Mouse (Mus musculus) kidney, postnatal 0 days (tissue): Measurements from ENCODE around the gene Dcst1. TPM values are rescaled to one million over a fixed set of nuclear protein-coding genes. Genes with fewer than 3 reads are reported as not detected.

Experiments used
- ATAC-seq: fragments of 200-750 bp; cut with Nextera tagmentation; replicated peaks from 2 replicates; pipeline ENCODE4 v1.8.0; 2017; ENCODE audit warnings: low read depth, moderate number of reproducible peaks, moderate TSS enrichment, moderate library complexity; ENCODE audit not compliant: low FRiP score
- DNase-seq: peaks from one replicate; pipeline ENCODE4 v3.0.0-alpha.2; 2016; ENCODE audit warnings: low spot score
- H3K27ac ChIP-seq: fragments of 300-500 bp; sonication (generic); 2 replicates; pipeline ENCODE4 v1.5.1; 2014; ENCODE audit warnings: mild to moderate bottlenecking
- H3K27me3 ChIP-seq: fragments of 300-500 bp; sonication (generic); 2 replicates; pipeline ENCODE4 v1.6.1; 2014; ENCODE audit warnings: low read length, mixed read lengths; ENCODE audit not compliant: insufficient read depth
- H3K36me3 ChIP-seq: fragments of 300-500 bp; sonication (generic); 2 replicates; pipeline ENCODE4 v1.6.1; 2014; ENCODE audit warnings: low read length, mixed read lengths; ENCODE audit not compliant: insufficient read depth
- H3K4me1 ChIP-seq: fragments of 300-500 bp; sonication (generic); replicated peaks from 2 replicates; pipeline ENCODE4 v1.6.1; 2014; ENCODE audit warnings: antibody characterized with exemption, low read length, mixed read lengths; ENCODE audit not compliant: insufficient read depth
- H3K4me2 ChIP-seq: fragments of 300-500 bp; sonication (generic); 2 replicates; pipeline ENCODE4 v1.6.1; 2014; ENCODE audit warnings: mild to moderate bottlenecking, low read length, moderate library complexity, mixed read lengths
- H3K4me3 ChIP-seq: fragments of 300-500 bp; sonication (generic); replicated peaks from 2 replicates; pipeline ENCODE4 v1.5.1; 2014; ENCODE audit warnings: low read depth, low read length
- H3K9ac ChIP-seq: fragments of 300-500 bp; sonication (generic); 2 replicates; pipeline ENCODE4 v1.6.1; 2014; ENCODE audit warnings: low read depth, low read length
- H3K9me3 ChIP-seq: fragments of 300-500 bp; sonication (generic); replicated peaks from 2 replicates; pipeline ENCODE4 v1.6.1; 2016; ENCODE audit warnings: low read length, inconsistent platforms, mixed read lengths
- CTCF ChIP-seq: IDR thresholded peaks from 2 replicates; pipeline ENCODE4 v1.5.1; 2016; ENCODE audit warnings: antibody characterized with exemption, low read depth, mild to moderate bottlenecking, moderate library complexity
- WGBS: fragments of 180-500 bp; shearing (Covaris S2); extraction: QIAGEN DNeasy Blood & Tissue Kit; methylation state at CpG from one replicate; pipeline ENCODE4 v1.1.7; 2014; 5-methylcytosine and 5-hydroxymethylcytosine counted together
- polyA plus RNA-seq: library from polyadenylated mRNA; unstranded; fragments of >200 nt; fragmentation: Nextera tagmentation; extraction: Ambion mirVana; gene quantifications from 2 replicates; pipeline ENCODE4 v1.2.1, GENCODE M21; 2015

Gene Dcst1
- polyA plus RNA-seq, 1 experiment from 2014 or later, result 6.2 TPM

DNA sequence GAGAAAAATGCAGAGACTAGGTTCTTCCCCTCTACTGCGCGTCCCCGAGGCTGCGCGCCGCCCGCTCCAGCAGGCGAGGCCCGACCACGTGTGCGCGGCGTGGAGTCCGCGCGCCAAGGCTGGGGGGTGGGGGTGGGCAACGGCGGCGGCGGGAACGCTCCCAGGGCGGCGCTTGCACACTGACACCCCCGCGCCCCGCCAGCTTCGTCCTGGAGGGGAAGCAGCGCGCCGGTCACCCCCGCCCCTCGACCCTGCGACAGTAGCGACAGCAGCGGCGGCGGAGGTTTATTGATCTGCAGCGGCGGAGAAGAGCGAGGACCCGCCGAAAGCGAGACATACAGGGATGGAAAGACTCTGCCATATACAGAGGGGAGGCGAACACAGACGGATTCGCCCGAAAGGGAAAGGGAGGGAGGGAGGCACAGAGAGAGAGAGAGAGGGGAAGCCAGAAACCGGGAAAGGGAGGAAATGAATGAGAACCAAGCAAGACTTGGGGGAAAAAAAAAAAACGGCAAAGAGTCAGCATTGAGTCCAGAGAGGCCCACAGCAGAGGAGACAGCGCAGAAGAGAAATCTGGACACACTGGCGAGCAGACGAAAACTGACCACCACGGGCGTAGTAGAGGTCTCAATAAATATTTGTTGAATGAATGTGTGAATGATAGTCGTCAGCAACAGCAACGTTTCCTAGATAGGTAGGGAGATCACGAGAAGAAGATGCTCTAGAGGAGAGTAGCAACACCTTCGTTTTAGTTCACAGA lies 45.3 kb downstream of the Dcst1 start:
- Histone ChIP-seq H3K36me3 (no peaks in the 10 kb centered on the region), H3K27ac (no peak overlapping the region), H3K4me1 (peaks cover 47% of the 10 kb centered on the region), H3K9me3 (no peaks in the 10 kb centered on the region), H3K9ac (no peak overlapping the region), H3K4me3 (peak overlapping the region; percentile 46), H3K27me3 (peaks cover 17% of the 10 kb centered on the region; the same call in 1 of the 2 replicates), H3K4me2 (peak overlapping the region; percentile 94)
- 2% methylated on average over 56 of the region's 58 CpGs for WGBS
- ATAC-seq (no peak), DNase-seq (no peak)
- no peak for TF ChIP-seq CTCF

DNA sequence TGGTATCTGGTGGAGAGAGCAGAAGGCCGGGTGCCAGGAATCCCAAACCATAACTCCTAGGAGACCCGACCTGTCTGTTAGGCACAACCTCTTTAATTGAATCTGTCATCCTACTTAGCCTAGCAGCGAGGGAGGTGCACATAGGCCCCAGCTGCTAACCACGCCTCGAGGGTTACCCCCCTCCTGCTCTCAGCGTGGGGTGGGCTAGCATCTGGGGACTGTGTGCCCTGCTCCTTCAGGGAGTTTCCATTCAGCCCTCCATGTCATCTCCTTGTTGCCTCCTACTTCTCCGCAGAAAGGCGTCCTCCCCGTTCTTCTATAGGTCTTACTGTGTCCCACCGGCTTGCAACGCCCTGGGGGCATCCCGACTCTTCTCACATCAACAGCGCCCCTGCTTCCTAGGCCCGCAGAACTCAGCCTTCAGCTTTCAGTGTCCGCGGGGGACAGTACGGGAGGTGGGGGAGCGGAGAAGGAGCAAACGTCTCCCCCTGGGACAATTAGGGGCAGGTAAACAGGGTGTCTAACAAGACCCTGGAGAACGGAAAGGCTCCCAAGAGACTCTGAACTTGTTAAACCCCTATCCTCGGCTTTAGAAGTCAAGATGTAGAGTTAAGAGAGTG lies 46.0 kb downstream of the Dcst1 start:
- WGBS, result 21% methylated on average over 21 of the region's 21 CpGs
- peaks cover 48% of the 10 kb centered on the region for H3K4me1 ChIP-seq
- no peaks in the 10 kb centered on the region for H3K9me3 ChIP-seq
- H3K36me3 ChIP-seq, result no peaks in the 10 kb centered on the region
- H3K9ac ChIP-seq, result peak overlapping the region; percentile 18; the same call in 1 of the 2 replicates
- DNase-seq (no peak), ATAC-seq (no peak)
- no peak for TF ChIP-seq CTCF
- peak overlapping the region; percentile 94 for H3K4me2 ChIP-seq
- H3K27me3 ChIP-seq, result peaks cover 17% of the 10 kb centered on the region; the same call in 1 of the 2 replicates
- H3K27ac ChIP-seq, result no peak overlapping the region
- peak overlapping the region; percentile 46 for H3K4me3 ChIP-seq

DNA sequence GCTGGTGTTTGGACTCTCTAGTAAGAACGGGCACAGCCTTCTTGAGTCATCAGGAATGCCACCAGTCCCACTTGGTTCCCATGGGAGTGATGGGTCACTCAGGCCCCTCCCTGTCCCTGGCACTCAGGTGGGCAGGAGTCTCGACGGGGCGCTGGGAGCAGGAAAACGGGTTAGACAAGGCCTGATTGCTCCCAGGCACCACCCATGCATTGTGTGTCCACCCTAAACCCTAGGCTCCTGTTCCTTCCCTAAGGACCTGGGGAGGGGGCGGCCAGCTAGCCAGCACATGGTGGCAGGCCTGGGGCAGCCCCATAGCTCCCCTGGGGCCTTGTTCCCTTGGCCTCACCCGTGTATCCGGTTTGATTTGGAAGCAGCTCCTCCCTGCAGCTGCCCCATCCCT lies 46.7 kb downstream of the Dcst1 start:
- no peak for TF ChIP-seq CTCF
- no peak for DNase-seq

DNA sequence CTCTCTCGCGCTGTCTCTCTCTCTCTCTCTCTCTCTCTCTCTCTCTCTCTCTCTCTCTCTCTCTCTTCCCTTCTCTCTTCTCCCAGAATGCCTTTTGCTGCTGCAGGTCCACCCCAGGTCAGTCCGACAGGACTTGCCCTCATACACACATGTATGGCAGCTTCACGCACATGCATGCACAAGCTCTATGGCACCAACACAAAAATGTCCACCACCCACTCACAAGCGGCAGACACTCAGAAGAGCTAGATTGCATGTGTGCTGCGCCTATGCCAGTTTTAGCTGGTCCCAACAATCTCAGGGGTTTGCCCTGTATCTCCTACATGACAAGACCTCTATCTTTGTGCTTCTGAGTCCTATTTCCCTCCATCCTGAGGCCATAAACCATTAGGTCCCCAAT lies 47.8 kb downstream of the Dcst1 start:
- H3K9me3 ChIP-seq, result no peaks in the 10 kb centered on the region
- H3K4me1 ChIP-seq, result peaks cover 48% of the 10 kb centered on the region
- no peak for TF ChIP-seq CTCF
- no peak overlapping the region for H3K27ac ChIP-seq
- no peaks in the 10 kb centered on the region for H3K36me3 ChIP-seq
- no peak overlapping the region for H3K4me3 ChIP-seq
- DNase-seq, result no peak
- no peak overlapping the region for H3K4me2 ChIP-seq
- ATAC-seq, result no peak
- H3K9ac ChIP-seq, result no peak overlapping the region
- 59% methylated on average over 6 of the region's 6 CpGs for whole genome bisulfite sequencing
- peaks cover 17% of the 10 kb centered on the region; the same call in 1 of the 2 replicates for H3K27me3 ChIP-seq

More for the DNA sequence above, 46.7 kb downstream of the Dcst1 start:
- H3K4me2 ChIP-seq, result no peak overlapping the region
- H3K4me3 ChIP-seq, result no peak overlapping the region
- peaks cover 48% of the 10 kb centered on the region for H3K4me1 ChIP-seq
- no peaks in the 10 kb centered on the region for H3K9me3 ChIP-seq
- WGBS, result 70% methylated on average over 8 of the region's 8 CpGs
- H3K27me3 ChIP-seq, result peaks cover 17% of the 10 kb centered on the region; the same call in 1 of the 2 replicates
- H3K27ac ChIP-seq, result no peak overlapping the region
- H3K36me3 ChIP-seq, result no peaks in the 10 kb centered on the region
- no peak for ATAC-seq
- H3K9ac ChIP-seq, result no peak overlapping the region

DNA sequence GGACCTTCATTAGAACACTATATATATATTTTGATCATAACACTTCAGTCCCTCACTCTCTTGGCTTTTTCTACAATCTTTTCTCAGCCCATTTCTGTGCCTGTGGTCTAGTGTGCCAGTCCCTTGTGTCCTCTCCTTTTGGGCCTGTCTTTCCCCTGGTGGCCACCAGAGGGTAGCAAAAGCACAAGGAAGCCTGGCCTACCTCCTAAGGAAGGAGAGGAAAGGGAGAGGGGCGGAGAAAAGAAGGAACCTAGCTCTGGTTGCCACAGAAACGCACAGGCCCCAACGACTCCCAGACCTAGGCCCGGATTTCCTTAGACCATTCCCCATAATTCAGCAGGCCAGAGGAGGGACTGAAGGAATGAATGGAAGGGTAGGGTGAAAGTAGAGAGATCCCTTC lies 48.2 kb downstream of the Dcst1 start:
- Histone ChIP-seq H3K4me3 (no peak overlapping the region), H3K9ac (no peak overlapping the region), H3K36me3 (no peaks in the 10 kb centered on the region), H3K9me3 (no peaks in the 10 kb centered on the region), H3K27ac (no peak overlapping the region), H3K4me1 (peaks cover 45% of the 10 kb centered on the region), H3K27me3 (peaks cover 17% of the 10 kb centered on the region; the same call in 1 of the 2 replicates), H3K4me2 (peak overlapping the region; percentile 62; the same call in 1 of the 2 replicates)
- WGBS, result 0% methylated on average over 4 of the region's 4 CpGs
- ATAC-seq (no peak), DNase-seq (peak; percentile 96)
- TF ChIP-seq CTCF, result peak; percentile 96

DNA sequence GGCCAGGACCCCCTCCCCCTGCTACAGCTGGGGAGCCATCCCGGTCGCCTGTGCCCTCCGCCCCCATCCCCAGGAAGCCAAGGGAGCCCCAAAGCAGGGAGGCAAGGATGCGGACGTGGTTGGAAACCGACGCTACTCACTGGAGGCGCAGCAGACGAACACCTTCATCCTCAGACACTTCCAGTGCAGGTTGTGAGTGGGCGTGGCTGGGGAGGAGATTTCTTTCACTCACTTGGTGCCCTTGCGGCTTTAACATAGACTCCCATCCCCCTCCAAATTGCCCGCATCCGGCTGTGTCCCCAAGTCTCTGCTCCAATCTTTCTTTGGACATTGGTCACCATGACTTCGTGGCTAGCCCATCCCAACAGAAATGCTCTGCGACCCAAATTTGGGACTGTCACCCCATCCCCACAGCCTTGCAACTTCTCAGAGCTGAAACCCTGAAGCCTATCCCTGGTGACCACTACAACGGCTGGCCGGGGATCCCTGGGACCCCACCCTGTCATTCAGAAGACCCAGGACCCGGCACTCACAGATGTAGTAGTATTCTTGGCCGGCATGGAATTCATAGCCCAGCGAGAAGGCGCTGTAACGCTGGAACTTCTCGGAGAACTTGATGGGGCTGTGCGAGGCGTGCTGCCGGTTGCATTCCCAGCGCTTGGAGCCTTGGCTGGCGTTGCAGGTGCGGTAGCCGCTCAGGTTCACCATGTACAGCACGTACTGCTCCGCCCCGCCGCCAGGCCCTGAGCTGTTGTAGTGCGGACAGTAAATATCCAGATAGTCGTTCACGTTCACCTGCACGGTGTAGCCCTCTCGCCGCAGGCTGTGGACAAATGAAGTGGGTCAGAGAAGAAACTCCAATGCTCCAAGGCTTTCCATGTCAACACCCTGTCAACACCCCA lies 48.9 kb downstream of the Dcst1 start:
- Histone ChIP-seq H3K27ac (no peak overlapping the region), H3K36me3 (no peaks in the 10 kb centered on the region), H3K27me3 (peaks cover 14% of the 10 kb centered on the region; the same call in 1 of the 2 replicates), H3K9ac (no peak overlapping the region), H3K4me3 (peak overlapping the region; percentile 21), H3K9me3 (no peaks in the 10 kb centered on the region), H3K4me2 (peak overlapping the region; percentile 62), H3K4me1 (peaks cover 39% of the 10 kb centered on the region)
- no peak for DNase-seq
- ATAC-seq, result no peak
- no peak for TF ChIP-seq CTCF
- WGBS, result 14% methylated on average over 40 of the region's 40 CpGs
